Mouse (Mus musculus) layer of hippocampus, postnatal 25 days (tissue): Measurements from ENCODE around the gene Gng3. TPM values are rescaled to one million over a fixed set of nuclear protein-coding genes. Genes with fewer than 3 reads are reported as not detected.
"Not testable (repeated sequence)": the region's sequence is repeated elsewhere in the genome, so short reads cannot be mapped to it uniquely, and the experiment has no call there.

Experiments
- DNase-seq, 2 experiments: peaks; one replicate each; pipeline ENCODE4 v3.0.0; 2022; ENCODE audit warnings: mixed read lengths in 2 of 2, low spot score in 1 of 2; ENCODE audit errors: extremely low spot score in 1 of 2
- total RNA-seq, 2 experiments: library from RNA; stranded (reverse); gene quantifications; 2 replicates each; pipeline ENCODE4 v1.2.3; 2021

Gng3 gene
- total RNA-seq, result 100 to 1,000 TPM; 188 to 192 TPM

GRCm38 (mm10) chr19:8839103-8839907, at the start of gene Gng3:
Gng3 (minus strand) TSS chr19:8839194.
- peak; percentile 55 to 64 for DNase-seq

- DNase-seq, result no peak
Observed at GRCm38 (mm10) chr19:8887585-8888463, 48.8 kb upstream of the Gng3 start.

GRCm38 (mm10) chr19:8886916-8887584, 48.1 kb upstream of the Gng3 start:
- no peak for DNase-seq

- no peak for DNase-seq
Observed at GRCm38 (mm10) chr19:8883616-8884015, 44.6 kb upstream of the Gng3 start, which contains the start of the genes Lbhd1 and Gm49403. Lbhd1 (plus strand) TSS chr19:8883732. Gm49403 (plus strand) TSS chr19:8883930.

- DNase-seq, result no peak
Observed at GRCm38 (mm10) chr19:8881034-8881392, 42.0 kb upstream of the Gng3 start.

- DNase-seq, result peak; percentile 78
Observed at GRCm38 (mm10) chr19:8880311-8881033, 41.5 kb upstream of the Gng3 start, which contains the start of gene Uqcc3. Uqcc3 (minus strand) TSS chr19:8880923.

GRCm38 (mm10) chr19:8875031-8875430, 36.0 kb upstream of the Gng3 start:
- DNase-seq, result no peak

- no peak for DNase-seq
Observed at GRCm38 (mm10) chr19:8872266-8872840, 33.4 kb upstream of the Gng3 start.

GRCm38 (mm10) chr19:8871267-8872186, 32.5 kb upstream of the Gng3 start, which contains the start of gene Ubxn1:
Ubxn1 (plus strand) TSS chr19:8871496.
- DNase-seq, result peak; percentile 94 to 95

GRCm38 (mm10) chr19:8870838-8871237, 31.8 kb upstream of the Gng3 start:
- DNase-seq, result no peak

- not testable (repeated sequence) for DNase-seq
Observed at GRCm38 (mm10) chr19:8870381-8870780, 31.4 kb upstream of the Gng3 start.

- DNase-seq, result no peak
Observed at GRCm38 (mm10) chr19:8864265-8864664, 25.3 kb upstream of the Gng3 start.

- DNase-seq, result no peak
Observed at GRCm38 (mm10) chr19:8859018-8859417, 20.0 kb upstream of the Gng3 start.

GRCm38 (mm10) chr19:8857689-8858088, 18.7 kb upstream of the Gng3 start:
- peak in 1 of 2 experiments; percentile 27 for DNase-seq

GRCm38 (mm10) chr19:8853117-8853516, 14.1 kb upstream of the Gng3 start:
- DNase-seq, result no peak

GRCm38 (mm10) chr19:8852236-8852928, 13.4 kb upstream of the Gng3 start:
- no peak for DNase-seq

GRCm38 (mm10) chr19:8851639-8852038, 12.6 kb upstream of the Gng3 start:
- DNase-seq, result no peak

- no peak for DNase-seq
Observed at GRCm38 (mm10) chr19:8850402-8850901, 11.5 kb upstream of the Gng3 start, which contains the start of gene Lrrn4cl. Lrrn4cl (plus strand) TSS chr19:8850768.
